Mouse (Mus musculus) hindbrain, postnatal 0 days (tissue): ENCODE data around the gene Ogg1. TPM values are rescaled to one million over a fixed set of nuclear protein-coding genes. Genes with fewer than 3 reads are reported as not detected.
A peak's percentile ranks its signal among the peaks of the same experiment; 100 is the strongest.

Experiments used
- ATAC-seq: fragments of 200-750 bp; cut with Nextera tagmentation; 2 replicates; pipeline ENCODE4 v1.8.0; 2017; ENCODE audit warnings: mild to moderate bottlenecking, moderate TSS enrichment, moderate library complexity
- DNase-seq: peaks from one replicate; pipeline ENCODE4 v3.0.0-alpha.2; 2015; ENCODE audit warnings: low spot score
- H3K27ac ChIP-seq: fragments of 300-500 bp; sonication (generic); 2 replicates; pipeline ENCODE4 v1.5.1; 2014; ENCODE audit warnings: mild to moderate bottlenecking
- H3K27me3 ChIP-seq: fragments of 300-500 bp; sonication (generic); 2 replicates; pipeline ENCODE4 v1.6.1; 2014; ENCODE audit warnings: low read length, mixed read lengths; ENCODE audit not compliant: insufficient read depth
- H3K36me3 ChIP-seq: fragments of 300-500 bp; sonication (generic); 2 replicates; pipeline ENCODE4 v1.6.1; 2014; ENCODE audit warnings: low read length, mixed read lengths; ENCODE audit not compliant: insufficient read depth
- H3K4me1 ChIP-seq: fragments of 300-500 bp; sonication (generic); 2 replicates; pipeline ENCODE4 v1.6.1; 2014; ENCODE audit warnings: antibody characterized with exemption, low read length, mixed read lengths; ENCODE audit not compliant: insufficient read depth
- H3K4me2 ChIP-seq: fragments of 300-500 bp; sonication (generic); 2 replicates; pipeline ENCODE4 v1.6.1; 2014; ENCODE audit warnings: low read depth, mild to moderate bottlenecking, low read length, moderate library complexity, mixed read lengths
- H3K4me3 ChIP-seq: fragments of 300-500 bp; sonication (generic); 2 replicates; pipeline ENCODE4 v1.5.1; 2014; ENCODE audit warnings: low read length
- H3K9ac ChIP-seq: fragments of 300-500 bp; sonication (generic); replicated peaks from 2 replicates; pipeline ENCODE4 v1.6.1; 2014; ENCODE audit warnings: mild to moderate bottlenecking, low read length, moderate library complexity, mixed read lengths
- H3K9me3 ChIP-seq: fragments of 300-500 bp; sonication (generic); 2 replicates; pipeline ENCODE4 v1.6.1; 2016; ENCODE audit warnings: low read length, mixed read lengths
- CTCF ChIP-seq: IDR thresholded peaks from 2 replicates; pipeline ENCODE4 v1.5.1; 2016; ENCODE audit warnings: antibody characterized with exemption, control low read depth, low read depth
- WGBS: fragments of 180-500 bp; shearing (Covaris S2); extraction: QIAGEN DNeasy Blood & Tissue Kit; methylation state at CpG from one replicate; pipeline ENCODE4 v1.1.7; 2014; 5-methylcytosine and 5-hydroxymethylcytosine counted together
- polyA plus RNA-seq: library from polyadenylated mRNA; unstranded; fragments of >200 nt; fragmentation: Nextera tagmentation; extraction: Ambion mirVana; gene quantifications from 2 replicates; pipeline ENCODE4 v1.2.1, GENCODE M21; 2015
- total RNA-seq: library from RNA; depleted of rRNA; stranded (reverse); fragments of >200 nt; gene quantifications from 2 replicates; pipeline ENCODE4 v1.2.3, GENCODE M21; 2014

The Ogg1 gene
- total and polyA plus RNA-seq, 2 experiments from 2014 or later: 8.6 to 17.9 TPM

DNA sequence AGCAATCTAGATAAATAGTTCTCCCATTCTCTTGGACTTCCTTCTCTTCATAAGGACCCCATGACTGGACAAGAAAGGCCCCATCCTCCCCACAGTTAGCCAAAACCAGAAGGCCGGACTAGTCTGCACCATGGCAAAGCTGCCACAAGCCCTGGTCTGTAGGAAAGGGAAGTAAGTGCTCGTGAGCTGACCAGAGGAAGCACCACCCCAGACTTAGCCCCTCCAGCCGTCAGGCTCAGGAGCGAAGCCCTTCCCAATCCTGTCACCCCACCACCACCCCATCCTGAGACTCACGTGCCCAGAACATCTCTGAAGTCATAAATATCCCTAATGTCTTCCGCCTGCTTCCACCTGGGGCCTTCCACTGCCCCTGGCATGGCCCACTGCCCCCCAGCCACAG, 14.8 kb downstream of the Ogg1 start:
- TF ChIP-seq CTCF: no peak
- Histone ChIP-seq H3K9ac (peak overlapping the region; percentile 40), H3K27me3 (no peaks in the 10 kb centered on the region), H3K4me1 (peaks cover 14% of the 10 kb centered on the region; the same call in 1 of the 2 replicates), H3K9me3 (no peaks in the 10 kb centered on the region), H3K4me2 (peak overlapping the region; percentile 81), H3K4me3 (no peak overlapping the region), H3K27ac (peak overlapping the region; percentile 56; the same call in 1 of the 2 replicates), H3K36me3 (peaks cover 10% of the 10 kb centered on the region)
- ATAC-seq (no peak), DNase-seq (no peak)
- WGBS: 86% methylated on average over 6 of the region's 6 CpGs

DNA sequence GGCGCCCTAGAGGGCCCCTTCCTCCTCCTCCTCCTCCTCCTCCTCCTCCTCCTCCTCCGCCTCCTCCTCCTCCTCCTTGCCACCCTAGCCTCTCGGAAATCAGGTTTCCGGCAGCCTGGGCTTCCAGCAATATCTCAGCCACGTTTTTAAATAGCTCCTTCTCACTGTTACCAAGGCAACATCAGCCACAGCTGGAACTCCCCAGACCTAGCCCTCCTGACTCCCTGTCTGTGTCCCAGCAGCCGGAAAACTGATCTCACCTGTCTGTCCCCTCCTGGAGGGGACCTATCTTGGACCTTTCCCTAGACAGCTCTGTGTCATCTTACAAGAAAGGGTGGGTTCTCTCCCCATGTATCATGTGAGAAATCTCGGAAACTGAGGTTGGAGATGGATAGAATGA, 15.5 kb downstream of the Ogg1 start:
- peak; percentile 27 for ATAC-seq
- Histone ChIP-seq H3K36me3 (peaks cover 10% of the 10 kb centered on the region), H3K4me2 (peak overlapping the region; percentile 81), H3K27ac (peak overlapping the region; percentile 76; the same call in 1 of the 2 replicates), H3K9ac (peak overlapping the region; percentile 82; the same call in 1 of the 2 replicates), H3K4me1 (peaks cover 14% of the 10 kb centered on the region; the same call in 1 of the 2 replicates), H3K27me3 (no peaks in the 10 kb centered on the region), H3K4me3 (peak overlapping the region; percentile 55), H3K9me3 (no peaks in the 10 kb centered on the region)
- peak; percentile 22 for DNase-seq
- 28% methylated on average over 5 of the region's 7 CpGs for WGBS
- TF ChIP-seq CTCF: no peak

DNA sequence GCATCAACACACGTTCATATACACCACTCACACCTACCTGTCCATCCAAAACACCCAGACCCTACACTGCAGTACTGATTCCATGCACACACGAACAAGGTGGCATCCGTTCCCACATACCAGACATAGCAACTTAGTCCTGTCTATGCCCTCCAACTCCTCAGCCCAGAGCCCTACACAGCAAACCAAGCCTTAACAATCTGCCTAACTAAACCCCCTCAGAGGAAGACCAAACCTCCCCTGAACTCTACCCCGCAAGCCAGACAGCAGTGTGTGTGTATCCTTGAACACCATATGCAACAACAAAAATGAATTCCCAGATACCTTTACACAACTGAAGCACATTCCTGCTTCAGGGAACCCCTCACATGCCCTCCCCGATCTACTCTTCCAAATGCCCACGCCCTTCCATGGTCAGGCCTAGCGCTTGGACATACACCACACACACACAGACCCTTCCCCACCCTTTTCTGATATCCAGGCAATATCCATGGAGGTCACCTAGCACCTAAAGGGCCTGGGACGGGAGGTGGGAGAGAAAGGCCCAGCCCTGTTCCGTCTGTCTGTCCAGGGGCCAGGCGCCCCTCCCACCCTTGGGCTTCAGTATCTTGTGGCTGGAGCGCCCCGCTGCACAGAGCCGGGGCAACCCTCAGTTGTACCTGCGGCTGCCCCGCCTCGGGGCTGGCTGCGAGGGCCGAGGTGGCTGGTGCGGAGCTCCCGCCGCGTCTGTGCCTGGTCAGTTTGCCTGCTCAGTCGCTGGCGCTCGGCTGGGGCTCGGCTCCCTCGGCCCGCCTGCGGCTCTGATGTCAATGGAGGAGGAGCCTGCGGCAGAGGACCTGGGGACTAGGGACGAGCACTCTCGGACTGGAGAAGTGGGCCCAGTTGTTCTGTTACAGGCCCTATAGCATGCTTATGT, 16.7 kb downstream of the Ogg1 start, which contains the start of gene Camk1:
Camk1 (minus strand) TSS at position 808 of the 916 bp plus-strand sequence.
- H3K27me3 ChIP-seq: no peaks in the 10 kb centered on the region
- H3K4me3 ChIP-seq: peak within 1 kb of the TSS; percentile 55

DNA sequence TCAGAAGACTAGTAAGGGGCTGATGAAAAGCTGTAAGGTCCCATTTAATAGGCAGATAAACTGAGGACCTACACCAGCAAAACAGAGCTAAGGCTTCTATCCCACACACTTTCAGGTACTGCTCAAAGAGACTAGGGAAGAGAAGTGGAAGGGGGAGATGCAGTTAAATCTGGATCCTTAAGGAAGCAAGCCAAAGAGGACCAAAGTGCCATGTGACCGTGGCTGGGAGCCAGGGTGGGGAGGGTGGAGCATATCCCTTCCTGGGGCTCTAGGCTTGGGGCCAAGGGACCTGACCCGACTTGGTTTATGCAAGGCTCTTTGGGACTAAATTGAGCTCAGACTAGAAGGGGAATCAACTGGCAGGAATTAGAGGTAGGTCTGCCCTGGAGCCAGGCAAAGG, 17.5 kb downstream of the Ogg1 start:
- 33% methylated on average over 2 of the region's 2 CpGs for WGBS
- H3K4me3 ChIP-seq: peak overlapping the region; percentile 55; the same call in 1 of the 2 replicates

More for the DNA sequence above, 16.7 kb downstream of the Ogg1 start, which contains the start of gene Camk1:
- no peak for TF ChIP-seq CTCF
- peak; percentile 76 for DNase-seq
- peaks cover 14% of the 10 kb centered on the region; the same call in 1 of the 2 replicates for H3K4me1 ChIP-seq
- peak within 1 kb of the TSS; percentile 76 for H3K27ac ChIP-seq
- H3K4me2 ChIP-seq: peak within 1 kb of the TSS; percentile 81
- 13% methylated on average over 32 of the region's 32 CpGs for WGBS
- H3K36me3 ChIP-seq: peaks cover 10% of the 10 kb centered on the region
- peak; percentile 75 for ATAC-seq
- no peaks in the 10 kb centered on the region for H3K9me3 ChIP-seq
- H3K9ac ChIP-seq: peak within 1 kb of the TSS; percentile 82

DNA sequence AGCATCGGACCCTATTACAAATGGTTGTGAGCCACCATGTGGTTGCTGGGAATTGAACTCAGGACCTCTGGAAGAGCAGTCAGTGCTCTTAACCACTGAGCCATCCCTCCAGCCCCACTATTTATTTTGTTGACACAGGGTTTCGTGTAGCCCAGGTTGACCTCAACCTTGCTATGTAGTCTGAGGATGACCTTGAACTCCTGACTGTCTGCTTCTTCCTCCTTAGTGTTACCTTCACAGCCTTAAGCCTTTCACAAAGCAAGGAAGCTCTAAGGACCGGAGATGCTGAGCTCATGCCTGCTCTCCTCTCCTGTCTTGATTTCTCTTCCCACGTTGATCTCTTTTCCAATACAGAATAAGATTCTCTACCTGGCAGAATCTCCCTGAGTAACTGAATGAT, 20.1 kb downstream of the Ogg1 start:
- Histone ChIP-seq H3K27me3 (no peaks in the 10 kb centered on the region), H3K9ac (no peak overlapping the region), H3K4me2 (no peak overlapping the region), H3K27ac (no peak overlapping the region), H3K4me3 (no peak overlapping the region), H3K4me1 (peaks cover 10% of the 10 kb centered on the region; the same call in 1 of the 2 replicates), H3K9me3 (no peaks in the 10 kb centered on the region), H3K36me3 (no peaks in the 10 kb centered on the region)
- no peak for DNase-seq
- no peak for TF ChIP-seq CTCF
- no peak for ATAC-seq
- 80% methylated on average over 4 of the region's 4 CpGs for WGBS

More for the DNA sequence above, 17.5 kb downstream of the Ogg1 start:
- peak overlapping the region; percentile 76; the same call in 1 of the 2 replicates for H3K27ac ChIP-seq
- H3K27me3 ChIP-seq: no peaks in the 10 kb centered on the region
- no peaks in the 10 kb centered on the region for H3K9me3 ChIP-seq
- H3K4me1 ChIP-seq: peaks cover 14% of the 10 kb centered on the region; the same call in 1 of the 2 replicates
- no peak for TF ChIP-seq CTCF
- H3K36me3 ChIP-seq: peaks cover 10% of the 10 kb centered on the region
- peak; percentile 67 for DNase-seq
- peak overlapping the region; percentile 82; the same call in 1 of the 2 replicates for H3K9ac ChIP-seq
- ATAC-seq: no peak
- H3K4me2 ChIP-seq: peak overlapping the region; percentile 81

DNA sequence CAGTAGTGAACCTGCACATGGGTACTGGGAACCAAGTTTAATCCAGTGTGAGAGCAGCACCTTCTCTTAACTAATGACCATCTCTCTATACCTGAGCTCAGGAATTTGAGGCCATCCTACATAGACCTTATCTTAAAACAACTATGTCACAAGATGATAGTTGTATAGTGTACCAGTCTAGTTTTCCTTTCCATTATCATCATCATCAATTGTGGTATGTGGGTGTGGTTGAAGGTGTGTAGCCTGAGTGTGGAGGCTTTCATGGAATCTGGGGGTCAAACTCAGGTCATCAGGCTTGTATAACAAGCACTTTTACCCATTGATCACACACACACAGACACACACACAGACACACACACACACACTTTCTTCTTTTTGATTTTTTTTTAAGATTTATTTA, 23.8 kb downstream of the Ogg1 start:
- no peak for ATAC-seq
- no peak overlapping the region for H3K4me3 ChIP-seq
- no peak for TF ChIP-seq CTCF
- no peak overlapping the region for H3K27ac ChIP-seq
- no peak overlapping the region for H3K4me2 ChIP-seq
- no peak overlapping the region for H3K9ac ChIP-seq
- no peaks in the 10 kb centered on the region for H3K4me1 ChIP-seq
- no peak for DNase-seq
- H3K36me3 ChIP-seq: no peaks in the 10 kb centered on the region
- no peaks in the 10 kb centered on the region for H3K9me3 ChIP-seq
- H3K27me3 ChIP-seq: no peaks in the 10 kb centered on the region
